Mouse (Mus musculus) embryonic facial prominence, embryonic 13.5 days (tissue): ENCODE data around the gene Slc10a7. TPM values are rescaled to one million over a fixed set of nuclear protein-coding genes. Genes with fewer than 3 reads are reported as not detected.

Experiments used
- ATAC-seq: fragments of 200-750 bp; cut with Nextera tagmentation; 2 replicates; pipeline ENCODE4 v1.8.0; 2017; ENCODE audit warnings: low read depth; ENCODE audit not compliant: insufficient number of reproducible peaks, insufficient read depth, low FRiP score, low TSS enrichment
- H3K27ac ChIP-seq: fragments of 300-500 bp; sonication (generic); 2 replicates; pipeline ENCODE4 v1.5.1; 2015; ENCODE audit warnings: moderate library complexity, mild to moderate bottlenecking, inconsistent platforms
- H3K27me3 ChIP-seq: fragments of 300-500 bp; sonication (generic); 2 replicates; pipeline ENCODE4 v1.6.1; 2015; ENCODE audit warnings: mild to moderate bottlenecking, inconsistent platforms
- H3K36me3 ChIP-seq: fragments of 300-500 bp; sonication (generic); 2 replicates; pipeline ENCODE4 v1.6.1; 2015; ENCODE audit warnings: mild to moderate bottlenecking, inconsistent platforms
- H3K4me1 ChIP-seq: fragments of 300-500 bp; sonication (generic); 2 replicates; pipeline ENCODE4 v1.6.1; 2015; ENCODE audit warnings: inconsistent platforms
- H3K4me2 ChIP-seq: fragments of 300-500 bp; sonication (generic); 2 replicates; pipeline ENCODE4 v1.6.1; 2015; ENCODE audit warnings: moderate library complexity, mild to moderate bottlenecking, inconsistent platforms
- H3K4me3 ChIP-seq: fragments of 300-500 bp; sonication (generic); 2 replicates; pipeline ENCODE4 v1.5.1; 2015; ENCODE audit warnings: mild to moderate bottlenecking, inconsistent platforms
- H3K9ac ChIP-seq: fragments of 300-500 bp; sonication (generic); 2 replicates; pipeline ENCODE4 v1.6.1; 2015; ENCODE audit warnings: mild to moderate bottlenecking, inconsistent platforms
- H3K9me3 ChIP-seq: fragments of 300-500 bp; sonication (generic); 2 replicates; pipeline ENCODE4 v1.6.1; 2016; ENCODE audit warnings: inconsistent platforms
- WGBS: fragments of 180-500 bp; shearing (Covaris S2); methylation state at CpG from one replicate; pipeline ENCODE4 v1.1.7; 2015; ENCODE audit warnings: mixed read lengths; 5-methylcytosine and 5-hydroxymethylcytosine counted together
- polyA plus RNA-seq: library from polyadenylated mRNA; unstranded; fragments of >200 nt; fragmentation: Nextera tagmentation; extraction: Ambion mirVana; gene quantifications from 2 replicates; pipeline ENCODE4 v1.2.1, GENCODE M21; 2015

Slc10a7 gene
- polyA plus RNA-seq, 1 experiment from 2014 or later: 17.6 TPM

DNA sequence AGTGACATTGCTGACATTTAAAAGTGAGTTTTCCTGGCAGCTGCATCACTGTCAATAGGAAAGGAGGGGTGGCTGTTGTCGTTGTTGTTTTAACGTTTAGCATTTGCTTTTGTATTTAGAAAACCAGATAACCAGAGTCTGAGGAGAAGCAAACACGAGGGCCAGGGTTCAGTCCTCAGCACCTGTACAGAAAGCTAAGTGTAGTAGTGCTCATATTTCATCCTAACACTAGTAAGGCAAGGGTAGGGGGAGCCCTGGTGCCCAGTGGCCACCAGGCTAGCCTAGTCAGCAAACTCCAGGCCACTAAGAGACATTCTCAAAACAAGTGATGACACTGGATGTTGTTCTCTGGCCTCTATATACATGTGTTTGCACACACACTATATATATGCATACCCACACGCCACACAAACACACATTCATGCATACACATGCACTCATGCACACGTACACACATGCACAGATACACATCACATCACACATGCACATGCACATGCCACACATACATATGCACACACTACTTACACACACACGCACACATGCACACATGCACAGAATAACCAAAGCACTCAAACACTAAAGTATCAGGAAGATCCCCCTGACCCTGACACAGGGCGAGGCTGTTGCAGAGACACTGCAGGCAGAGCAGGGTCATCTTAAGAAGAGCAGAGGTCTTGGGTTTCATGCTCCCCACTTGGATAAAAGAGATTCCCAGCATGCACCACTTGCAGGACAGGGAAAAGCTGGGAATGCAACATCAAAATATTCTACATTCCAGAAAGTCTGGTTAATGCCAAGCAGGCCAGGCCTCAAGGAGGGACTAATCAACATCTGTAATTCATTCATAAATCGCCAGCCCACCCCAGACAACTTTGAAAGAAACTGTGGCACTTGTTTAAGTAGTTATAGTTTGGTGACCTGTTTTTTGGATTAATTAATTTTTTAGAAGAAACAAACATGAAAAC is 241.0 kb downstream of the Slc10a7 start:
- no peak overlapping the region for H3K4me2 ChIP-seq
- peaks cover 24% of the 10 kb centered on the region for H3K4me1 ChIP-seq
- no peak for ATAC-seq
- no peaks in the 10 kb centered on the region for H3K27me3 ChIP-seq
- H3K27ac ChIP-seq: peak overlapping the region; percentile 48; the same call in 1 of the 2 replicates
- H3K9ac ChIP-seq: no peak overlapping the region
- 63% methylated on average over 8 of the region's 8 CpGs for WGBS
- H3K9me3 ChIP-seq: no peaks in the 10 kb centered on the region
- no peaks in the 10 kb centered on the region for H3K36me3 ChIP-seq
- H3K4me3 ChIP-seq: no peak overlapping the region

DNA sequence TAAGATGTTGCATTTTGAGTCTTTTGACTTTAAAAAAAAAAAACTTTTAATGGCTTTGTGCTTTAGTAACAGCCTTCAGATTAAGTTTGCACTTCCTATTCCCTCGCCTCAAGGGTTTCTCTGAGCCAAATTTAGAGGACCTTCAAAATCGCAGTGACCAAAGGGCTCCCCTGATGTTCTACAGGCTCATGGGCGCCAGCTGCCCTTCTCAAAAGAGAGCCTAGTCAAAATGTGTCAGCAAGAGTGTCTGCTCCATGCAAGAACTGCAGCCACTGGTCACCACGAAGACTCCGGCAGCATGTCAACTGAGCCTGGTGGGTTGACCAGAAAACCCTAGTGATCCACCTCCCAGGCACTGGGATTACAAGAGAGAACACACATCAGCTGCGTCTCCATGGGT is 242.0 kb downstream of the Slc10a7 start:
- Histone ChIP-seq H3K9ac (no peak overlapping the region), H3K36me3 (no peaks in the 10 kb centered on the region), H3K4me2 (no peak overlapping the region), H3K4me1 (peaks cover 24% of the 10 kb centered on the region), H3K4me3 (no peak overlapping the region), H3K27ac (peak overlapping the region; percentile 22; the same call in 1 of the 2 replicates), H3K27me3 (no peaks in the 10 kb centered on the region), H3K9me3 (peaks cover 1% of the 10 kb centered on the region; the same call in 1 of the 2 replicates)
- 86% methylated on average over 6 of the region's 6 CpGs for WGBS
- ATAC-seq: no peak

DNA sequence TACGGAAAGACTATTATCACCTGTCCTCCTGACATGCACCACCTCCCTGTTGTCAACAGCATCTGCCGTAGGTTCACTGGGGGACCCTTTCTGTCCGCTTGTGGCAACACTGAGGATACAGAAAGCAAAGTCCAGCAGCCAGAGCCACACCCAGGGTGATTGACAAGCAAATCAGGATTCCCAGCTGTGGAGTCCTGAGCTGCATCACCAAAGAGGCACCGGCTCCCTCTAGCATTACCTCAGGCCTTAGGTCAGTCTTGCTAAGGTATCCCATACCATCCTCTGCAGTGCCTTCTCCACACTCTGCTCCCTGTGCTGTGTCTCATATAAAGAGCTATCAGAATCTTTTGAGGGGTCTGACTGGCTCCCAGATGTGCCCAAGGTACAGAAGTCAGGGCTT is 245.8 kb downstream of the Slc10a7 start:
- Histone ChIP-seq H3K9me3 (peaks cover 6% of the 10 kb centered on the region; the same call in 1 of the 2 replicates), H3K9ac (no peak overlapping the region), H3K27me3 (no peaks in the 10 kb centered on the region), H3K4me1 (peaks cover 10% of the 10 kb centered on the region), H3K4me3 (no peak overlapping the region), H3K27ac (no peak overlapping the region), H3K4me2 (no peak overlapping the region), H3K36me3 (no peaks in the 10 kb centered on the region)
- ATAC-seq: no peak
- 85% methylated on average over 4 of the region's 4 CpGs for WGBS

DNA sequence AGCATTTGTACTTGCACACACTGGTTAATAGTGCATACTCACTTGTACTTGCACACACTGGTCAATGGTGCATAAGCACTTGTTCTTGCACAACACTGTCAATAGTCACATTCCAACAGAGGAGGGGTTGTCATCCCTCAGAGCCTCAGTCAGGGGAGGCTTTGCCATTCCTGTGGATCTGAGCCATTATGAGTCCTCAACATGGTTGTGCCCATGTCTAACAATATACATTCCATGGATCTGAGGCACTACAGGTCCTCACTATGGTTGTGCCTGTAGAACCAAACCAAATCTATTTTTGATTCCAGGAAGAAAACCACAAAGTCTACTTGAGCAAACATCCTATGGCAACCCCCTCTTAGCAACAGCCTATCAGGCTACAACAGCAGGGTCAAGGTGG is 250.0 kb downstream of the Slc10a7 start:
- no peak overlapping the region for H3K4me3 ChIP-seq
- no peak for ATAC-seq
- H3K9me3 ChIP-seq: peaks cover 9% of the 10 kb centered on the region; the same call in 1 of the 2 replicates
- no peaks in the 10 kb centered on the region for H3K36me3 ChIP-seq
- no peaks in the 10 kb centered on the region for H3K27me3 ChIP-seq
- H3K4me1 ChIP-seq: no peaks in the 10 kb centered on the region
- H3K9ac ChIP-seq: no peak overlapping the region
- no peak overlapping the region for H3K27ac ChIP-seq
- no peak overlapping the region for H3K4me2 ChIP-seq

- H3K36me3 ChIP-seq: no peaks in the 10 kb centered on the region
- H3K27ac ChIP-seq: no peak overlapping the region
- H3K4me1 ChIP-seq: no peaks in the 10 kb centered on the region
- H3K4me2 ChIP-seq: no peak overlapping the region
- 0 out of 2 replicates have a peak, but pooled peaks cover 3% of the 10 kb centered on the region for H3K9me3 ChIP-seq
- no peak overlapping the region for H3K4me3 ChIP-seq
- H3K9ac ChIP-seq: no peak overlapping the region
- ATAC-seq: no peak
- no peaks in the 10 kb centered on the region for H3K27me3 ChIP-seq
Observed at GRCm38 (mm10) chr8:78764976-78765375, 255.8 kb downstream of the Slc10a7 start.

DNA sequence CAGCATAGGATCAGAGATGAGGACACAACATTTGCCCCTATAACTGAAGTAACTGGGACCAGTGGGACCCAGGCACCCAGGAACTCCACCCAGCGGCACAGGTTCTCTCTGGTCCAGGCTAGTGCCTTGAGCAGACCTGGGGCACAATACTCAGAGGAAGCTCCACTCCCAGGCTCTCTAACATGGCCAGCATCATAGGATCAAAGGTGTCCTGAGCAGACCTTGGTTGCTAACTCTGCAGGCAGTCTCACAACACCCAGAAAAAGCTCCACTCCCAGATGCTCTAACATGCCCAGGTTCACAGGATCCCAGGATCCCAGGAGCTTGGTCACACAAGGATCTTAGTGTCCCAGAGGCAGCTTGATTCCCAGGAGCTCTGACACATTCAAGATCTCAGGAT is 256.4 kb downstream of the Slc10a7 start:
- Histone ChIP-seq H3K36me3 (no peaks in the 10 kb centered on the region), H3K4me2 (no peak overlapping the region), H3K4me3 (no peak overlapping the region), H3K27me3 (no peaks in the 10 kb centered on the region), H3K9me3 (0 out of 2 replicates have a peak, but pooled peaks cover 3% of the 10 kb centered on the region), H3K4me1 (no peaks in the 10 kb centered on the region), H3K9ac (no peak overlapping the region), H3K27ac (no peak overlapping the region)
- no peak for ATAC-seq
- 86% methylated on average over 1 of the region's 1 CpGs for WGBS

DNA sequence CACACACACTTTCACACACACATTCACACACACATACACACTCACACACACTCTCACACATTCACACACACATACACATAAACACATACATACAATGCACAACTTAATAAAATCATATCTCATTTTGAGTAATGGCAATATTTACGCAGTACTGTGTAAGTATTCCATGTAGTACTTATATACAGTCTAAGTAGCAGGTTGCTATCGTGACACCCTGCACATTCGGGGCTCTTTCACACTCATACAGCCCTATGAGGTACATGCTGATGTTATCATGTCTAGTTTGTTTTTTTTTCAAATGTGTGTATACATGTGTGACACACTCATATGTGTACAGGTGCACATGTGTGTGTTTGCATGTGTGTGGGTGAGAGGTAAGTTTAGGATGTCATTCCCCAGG is 261.4 kb downstream of the Slc10a7 start:
- WGBS: 94% methylated on average over 3 of the region's 3 CpGs
- no peak overlapping the region for H3K27ac ChIP-seq
- H3K9me3 ChIP-seq: no peaks in the 10 kb centered on the region
- H3K4me2 ChIP-seq: no peak overlapping the region
- no peaks in the 10 kb centered on the region for H3K4me1 ChIP-seq
- no peak for ATAC-seq
- H3K36me3 ChIP-seq: no peaks in the 10 kb centered on the region
- no peak overlapping the region for H3K4me3 ChIP-seq
- H3K27me3 ChIP-seq: no peaks in the 10 kb centered on the region
- H3K9ac ChIP-seq: no peak overlapping the region

DNA sequence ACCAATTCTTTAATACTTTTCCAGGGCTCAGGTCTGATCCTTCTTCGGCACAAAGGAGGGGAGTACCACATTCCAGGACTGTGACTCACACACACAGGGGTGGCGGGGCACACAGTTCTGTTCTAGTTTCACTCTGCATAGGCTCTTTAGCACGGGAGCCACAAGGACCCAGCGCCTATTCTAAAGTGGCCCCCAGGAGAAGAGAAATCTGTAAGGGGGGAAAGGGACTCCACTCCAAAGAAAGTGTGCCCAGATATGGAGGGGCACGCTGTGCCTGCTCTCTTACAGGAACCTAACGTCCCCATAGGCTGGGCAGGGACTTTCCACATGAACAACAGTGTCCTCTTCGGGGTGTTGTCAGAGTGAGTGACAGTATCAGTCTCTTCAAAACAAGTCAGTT is 262.1 kb downstream of the Slc10a7 start:
- Histone ChIP-seq H3K27ac (no peak overlapping the region), H3K4me1 (no peaks in the 10 kb centered on the region), H3K4me2 (no peak overlapping the region), H3K27me3 (no peaks in the 10 kb centered on the region), H3K36me3 (no peaks in the 10 kb centered on the region), H3K4me3 (no peak overlapping the region), H3K9ac (no peak overlapping the region), H3K9me3 (no peaks in the 10 kb centered on the region)
- WGBS: 67% methylated on average over 7 of the region's 7 CpGs
- ATAC-seq: no peak

- Histone ChIP-seq H3K4me1 (no peaks in the 10 kb centered on the region), H3K4me2 (no peak overlapping the region), H3K27ac (no peak overlapping the region), H3K4me3 (no peak overlapping the region), H3K36me3 (no peaks in the 10 kb centered on the region), H3K27me3 (no peaks in the 10 kb centered on the region), H3K9ac (no peak overlapping the region), H3K9me3 (no peaks in the 10 kb centered on the region)
- WGBS: 89% methylated on average over 9 of the region's 9 CpGs
- no peak for ATAC-seq
Observed at GRCm38 (mm10) chr8:78776816-78777215, 267.7 kb downstream of the Slc10a7 start.

Other genes with a start within 250 kb of the Slc10a7 start
- gene Pou4f2, start 72.7 kb upstream of the Slc10a7 start, polyA plus RNA-seq: 0.08 TPM in 1 of 2 replicates, not detected in the other
- gene Rbmxl1, start 448 bp upstream of the Slc10a7 start, polyA plus RNA-seq: 280 and 282 TPM in 2 replicates